Mouse (Mus musculus): ENCODE data around the gene Alk.

- TF ChIP-seq TBP (IDR thresholded peaks at IDR 0.05; ENCODE audit: low read depth, low read length) (no peak), GABPA (IDR thresholded peaks at IDR 0.05; ENCODE audit: low read depth, low read length) (no peak), CTCF (IDR thresholded peaks at IDR 0.05 in 2 of 3, conservative IDR thresholded peaks at IDR 0.05 in 1 of 3; ENCODE audit: control insufficient read depth in 1 of 3, insufficient read depth in 1 of 3, low read depth in 2 of 3, low read length in 3 of 3, poor library complexity in 1 of 3, severe bottlenecking in 1 of 3) (no peak), HCFC1 (IDR thresholded peaks at IDR 0.05; ENCODE audit: low read depth, low read length) (no peak), MAFK (IDR thresholded peaks at IDR 0.05; ENCODE audit: borderline replicate concordance, low read depth, low read length) (no peak), POLR2AphosphoS2 (IDR thresholded peaks at IDR 0.05; ENCODE audit: low read length) (no peak), ETS1 (IDR thresholded peaks at IDR 0.05; ENCODE audit: low read depth, low read length) (no peak), ZNF384 (IDR thresholded peaks at IDR 0.05; ENCODE audit: low read depth, low read length) (no peak), ZKSCAN1 (IDR thresholded peaks at IDR 0.05; ENCODE audit: low read depth, low read length) (no peak), MAZ (IDR thresholded peaks at IDR 0.05; ENCODE audit: low read depth, low read length) (no peak), POLR2A (IDR thresholded peaks at IDR 0.05; ENCODE audit: control insufficient read depth in 1 of 2, insufficient read depth in 1 of 2, low read depth in 1 of 2, low read length in 2 of 2, poor library complexity in 1 of 2) (no peak), EP300 (IDR thresholded peaks at IDR 0.05; ENCODE audit: low read depth in 1 of 2, low read length in 2 of 2) (no peak), TAL1 (IDR thresholded peaks at IDR 0.05; ENCODE audit: low read length) (no peak)
These were observed 79.6 kb downstream of the Alk start for GRCm38 (mm10) chr17:72524839-72525238.

All from MEL (cell line).